Mouse (Mus musculus) ES-E14 (cell line): ENCODE measurements at regions not wholly inside any gene's neighbourhood (a gene's known extent, or its start where the extent isn't known, plus 50 kb on each side); places are given as distances from the start of the nearest gene placed in this dataset.

ENCODE experiments used
- DNase-seq: peaks from one replicate; pipeline ENCODE4 v3.0.0-alpha.2; 2013; ENCODE audit warnings: low read depth, low spot score
- H3K27ac ChIP-seq: 2 replicates; pipeline ENCODE4 v1.5.1; 2012; ENCODE audit warnings: low read depth, mild to moderate bottlenecking, low read length, moderate library complexity, mixed read lengths; ENCODE audit not compliant: poor library complexity, insufficient read depth, severe bottlenecking
- H3K36me3 ChIP-seq: 2 replicates; pipeline ENCODE4 v1.6.1; 2012; ENCODE audit warnings: mild to moderate bottlenecking, low read length, moderate library complexity, mixed read lengths; ENCODE audit not compliant: control insufficient read depth, poor library complexity, insufficient read depth, severe bottlenecking
- H3K4me1 ChIP-seq, 2 experiments: fragments of 150-350 bp in 1 of 2; sonication (generic) in 1 of 2; 2 replicates each; pipeline ENCODE4 v1.6.1; 2012; ENCODE audit warnings: low read length in 2 of 2, mild to moderate bottlenecking in 1 of 2, mixed read lengths in 1 of 2; ENCODE audit not compliant: control insufficient read depth in 2 of 2, insufficient read depth in 2 of 2, poor library complexity in 1 of 2
- H3K4me3 ChIP-seq, 2 experiments: fragments of 150-350 bp in 1 of 2; sonication (generic) in 1 of 2; 2 replicates each; pipeline ENCODE4 v1.5.1; 2012; ENCODE audit warnings: low read length in 2 of 2, low read depth in 1 of 2, mild to moderate bottlenecking in 1 of 2, mixed read lengths in 1 of 2; ENCODE audit not compliant: insufficient read depth in 1 of 2, poor library complexity in 1 of 2, severe bottlenecking in 1 of 2
- H3K9ac ChIP-seq: 2 replicates; pipeline ENCODE4 v1.6.1; 2012; ENCODE audit warnings: low read depth, mild to moderate bottlenecking, low read length, mixed read lengths; ENCODE audit not compliant: poor library complexity, insufficient read depth, severe bottlenecking
- H3K9me3 ChIP-seq: fragments of 150-350 bp; sonication (generic); 2 replicates; pipeline ENCODE4 v1.6.1; 2012; ENCODE audit warnings: low read depth, mild to moderate bottlenecking, low read length; ENCODE audit not compliant: control insufficient read depth, insufficient read depth
- CHD2 ChIP-seq: IDR thresholded peaks from 2 replicates; pipeline ENCODE4 v1.6.1; 2014; ENCODE audit warnings: mild to moderate bottlenecking, low read depth, low read length, inconsistent platforms
- HCFC1 ChIP-seq: IDR thresholded peaks from 2 replicates; pipeline ENCODE4 v1.6.1; 2012; ENCODE audit warnings: low read length, inconsistent platforms, borderline replicate concordance; ENCODE audit not compliant: insufficient read depth
- MAFK ChIP-seq: IDR thresholded peaks from 2 replicates; pipeline ENCODE4 v1.6.1; 2014; ENCODE audit warnings: mild to moderate bottlenecking, low read depth, low read length, inconsistent platforms; ENCODE audit not compliant: insufficient read depth
- ZC3H11A ChIP-seq: IDR thresholded peaks from 2 replicates; pipeline ENCODE4 v1.6.1; 2012; ENCODE audit warnings: low read depth, mild to moderate bottlenecking, inconsistent platforms, low read length, borderline replicate concordance
- ZNF384 ChIP-seq: IDR thresholded peaks from 2 replicates; pipeline ENCODE4 v1.6.1; 2012; ENCODE audit warnings: low read depth, low read length, inconsistent platforms
- in situ Hi-C, 2 experiments: fragments of 600-800 bp; cut with MboI; formaldehyde crosslinking; loops; one replicate each; pipeline ENCODE4 v1.15.1; 2025; ENCODE audit warnings: low sequenced_read_pairs in 2 of 2, inconsistent platforms in 1 of 2; ENCODE audit not compliant: unreplicated experiment in 2 of 2

DNA sequence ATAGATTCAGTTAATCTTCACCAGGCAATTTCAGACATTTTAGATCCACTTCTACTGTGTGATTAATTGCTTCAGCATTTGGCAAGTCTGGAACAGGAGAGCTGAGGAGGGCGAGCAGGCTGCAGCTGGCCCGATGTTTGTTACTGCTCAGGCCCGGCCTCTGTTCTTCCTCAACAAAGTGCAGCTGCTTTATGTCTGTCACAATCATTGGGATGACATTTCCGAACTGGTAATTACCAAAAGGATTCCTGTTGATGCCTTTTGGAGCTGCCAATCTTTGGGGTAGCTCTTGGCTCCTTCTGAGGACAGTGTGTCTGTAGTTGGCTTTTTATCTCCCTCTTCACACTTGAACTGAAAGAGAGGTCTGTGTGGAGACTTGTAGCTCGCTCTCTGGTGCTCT is 119.4 kb downstream of the Ndfip2 start:
- H3K4me3 ChIP-seq, result no peak overlapping the region
- no peak for DNase-seq
- H3K4me1 ChIP-seq, result no peaks in the 10 kb centered on the region
- H3K9ac ChIP-seq, result no peak overlapping the region
- TF ChIP-seq ZNF384 (no peak), ZC3H11A (no peak), CHD2 (no peak)
- H3K27ac ChIP-seq, result no peak overlapping the region
- no peaks in the 10 kb centered on the region for H3K36me3 ChIP-seq
- no peaks in the 10 kb centered on the region for H3K9me3 ChIP-seq
- in situ Hi-C loops, result no loop called here

DNA sequence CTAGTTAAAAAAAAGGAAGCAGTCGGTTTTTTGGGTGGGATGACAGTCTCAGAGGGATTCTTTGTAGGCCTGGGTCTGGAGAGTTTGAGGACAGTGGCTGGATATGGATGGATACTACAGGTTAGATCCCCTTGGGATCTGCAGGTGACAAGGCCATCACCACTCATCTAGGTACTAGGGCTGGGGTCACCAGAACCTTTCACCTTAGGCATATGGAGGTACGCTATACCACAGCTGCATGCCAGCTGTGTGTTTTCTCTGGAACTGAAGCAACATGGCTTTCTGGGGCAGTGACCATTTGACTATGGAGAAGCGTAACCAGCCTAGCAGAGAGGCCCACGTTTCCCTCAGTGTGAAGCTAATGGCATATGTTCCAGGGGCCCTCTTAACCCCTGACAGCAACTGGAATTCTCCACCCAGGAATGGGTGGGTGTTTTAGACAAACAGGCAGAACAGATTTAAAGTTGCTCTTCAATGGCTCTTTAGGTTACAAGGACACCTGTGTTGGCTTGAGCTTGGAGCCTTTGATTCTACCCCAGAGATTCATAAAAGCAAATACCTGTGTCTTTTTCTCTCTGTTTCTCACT is 118.8 kb downstream of the Ndfip2 start:
- H3K4me1 ChIP-seq, result no peaks in the 10 kb centered on the region
- no peaks in the 10 kb centered on the region for H3K36me3 ChIP-seq
- H3K9me3 ChIP-seq, result no peaks in the 10 kb centered on the region
- no peak overlapping the region for H3K4me3 ChIP-seq
- DNase-seq, result no peak
- in situ Hi-C loops, result no loop called here
- no peak overlapping the region for H3K9ac ChIP-seq
- TF ChIP-seq CHD2 (no peak), HCFC1 (no peak), MAFK (no peak), ZNF384 (no peak), ZC3H11A (no peak)
- H3K27ac ChIP-seq, result no peak overlapping the region

DNA sequence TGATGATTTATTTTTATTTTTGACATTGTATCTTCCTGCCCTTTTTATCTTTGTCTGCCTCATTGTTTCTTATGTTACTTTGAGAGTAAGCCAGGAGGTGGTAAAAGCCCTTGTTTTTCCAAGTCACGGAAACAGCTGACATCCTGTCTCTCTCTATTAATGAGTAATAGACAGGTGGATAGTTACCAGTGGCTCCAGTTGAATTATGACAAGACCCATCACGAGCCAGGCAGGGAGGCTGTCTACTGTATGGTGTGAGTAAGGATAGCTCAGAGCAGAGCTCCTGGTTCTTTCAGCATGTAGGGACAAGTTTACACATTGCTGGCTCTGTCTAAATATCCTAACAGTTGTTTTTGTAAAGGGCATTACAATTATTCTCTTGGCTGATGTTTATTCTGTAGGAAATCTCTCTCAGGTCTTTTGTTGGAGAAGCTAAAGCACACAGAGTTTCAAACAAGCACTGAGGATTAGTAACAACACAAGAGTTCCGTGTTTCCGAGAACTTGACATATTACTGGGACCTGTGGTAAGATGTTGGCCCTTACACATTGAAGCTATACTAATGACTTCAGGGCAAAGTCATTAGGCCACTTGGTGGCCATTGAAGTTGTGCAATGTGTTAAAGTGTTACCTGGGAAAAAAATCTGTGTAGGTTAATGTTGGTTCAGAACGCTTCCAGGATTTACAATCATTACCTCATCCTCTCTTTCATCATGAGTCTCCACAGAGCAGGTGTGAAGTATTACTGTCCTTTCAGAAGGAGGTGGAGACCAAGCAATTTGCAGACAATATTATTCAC is 111.5 kb downstream of the Ndfip2 start:
- H3K27ac ChIP-seq, result no peak overlapping the region
- no peak for DNase-seq

DNA sequence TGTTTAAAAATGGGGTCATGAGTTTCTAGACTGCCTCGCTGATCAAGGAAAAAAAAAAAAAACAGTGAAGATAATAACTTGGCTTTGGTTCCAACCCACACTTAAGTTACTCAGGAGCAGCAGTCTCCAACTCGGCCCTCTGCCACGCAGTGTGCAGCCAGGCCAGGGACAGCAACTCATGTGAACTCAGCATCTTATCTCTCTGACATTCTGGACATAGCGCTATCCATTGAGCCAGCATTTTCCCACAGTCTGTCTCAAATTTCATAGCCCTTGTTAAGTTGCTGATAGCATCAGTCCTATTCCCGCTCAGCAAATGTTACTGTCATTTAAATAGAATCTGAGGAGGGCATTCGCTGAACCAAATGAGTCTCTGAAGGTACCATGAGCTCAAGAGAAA is 102.2 kb downstream of the Ndfip2 start:
- no peak overlapping the region for H3K9ac ChIP-seq
- in situ Hi-C loops, result no loop called here
- H3K9me3 ChIP-seq, result no peaks in the 10 kb centered on the region
- H3K4me1 ChIP-seq, result peaks cover 0 to 2% of the 10 kb centered on the region in 2 experiments; a peak in 1 of 4 replicates
- H3K4me3 ChIP-seq, result no peak overlapping the region
- H3K36me3 ChIP-seq, result no peaks in the 10 kb centered on the region
- TF ChIP-seq ZNF384, result no peak
- no peak for DNase-seq
- no peak overlapping the region for H3K27ac ChIP-seq

More for the DNA sequence above, 111.5 kb downstream of the Ndfip2 start:
- Histone ChIP-seq H3K9ac (no peak overlapping the region), H3K4me1 (no peaks in the 10 kb centered on the region), H3K9me3 (no peaks in the 10 kb centered on the region), H3K4me3 (no peak overlapping the region), H3K36me3 (no peaks in the 10 kb centered on the region)
- no peak for TF ChIP-seq MAFK
- no peak for TF ChIP-seq CHD2
- no peak for TF ChIP-seq ZNF384
- no peak for TF ChIP-seq HCFC1
- no peak for TF ChIP-seq ZC3H11A
- in situ Hi-C loops, result no loop called here

GRCm38 (mm10) chr14:105359829-105360228 is 101.5 kb downstream of the Ndfip2 start:
- no peak overlapping the region for H3K9ac ChIP-seq
- no peaks in the 10 kb centered on the region for H3K36me3 ChIP-seq
- H3K4me3 ChIP-seq, result no peak overlapping the region
- DNase-seq, result no peak
- in situ Hi-C loops, result no loop called here
- no peak for TF ChIP-seq MAFK
- no peak for TF ChIP-seq ZNF384
- TF ChIP-seq HCFC1, result no peak
- no peak for TF ChIP-seq CHD2
- no peak for TF ChIP-seq ZC3H11A
- peaks cover 0 to 2% of the 10 kb centered on the region in 2 experiments; a peak in 1 of 4 replicates for H3K4me1 ChIP-seq
- H3K27ac ChIP-seq, result no peak overlapping the region
- no peaks in the 10 kb centered on the region for H3K9me3 ChIP-seq
